Mouse (Mus musculus): ENCODE data around the gene Olfr70.

Olfr70 gene

DNA sequence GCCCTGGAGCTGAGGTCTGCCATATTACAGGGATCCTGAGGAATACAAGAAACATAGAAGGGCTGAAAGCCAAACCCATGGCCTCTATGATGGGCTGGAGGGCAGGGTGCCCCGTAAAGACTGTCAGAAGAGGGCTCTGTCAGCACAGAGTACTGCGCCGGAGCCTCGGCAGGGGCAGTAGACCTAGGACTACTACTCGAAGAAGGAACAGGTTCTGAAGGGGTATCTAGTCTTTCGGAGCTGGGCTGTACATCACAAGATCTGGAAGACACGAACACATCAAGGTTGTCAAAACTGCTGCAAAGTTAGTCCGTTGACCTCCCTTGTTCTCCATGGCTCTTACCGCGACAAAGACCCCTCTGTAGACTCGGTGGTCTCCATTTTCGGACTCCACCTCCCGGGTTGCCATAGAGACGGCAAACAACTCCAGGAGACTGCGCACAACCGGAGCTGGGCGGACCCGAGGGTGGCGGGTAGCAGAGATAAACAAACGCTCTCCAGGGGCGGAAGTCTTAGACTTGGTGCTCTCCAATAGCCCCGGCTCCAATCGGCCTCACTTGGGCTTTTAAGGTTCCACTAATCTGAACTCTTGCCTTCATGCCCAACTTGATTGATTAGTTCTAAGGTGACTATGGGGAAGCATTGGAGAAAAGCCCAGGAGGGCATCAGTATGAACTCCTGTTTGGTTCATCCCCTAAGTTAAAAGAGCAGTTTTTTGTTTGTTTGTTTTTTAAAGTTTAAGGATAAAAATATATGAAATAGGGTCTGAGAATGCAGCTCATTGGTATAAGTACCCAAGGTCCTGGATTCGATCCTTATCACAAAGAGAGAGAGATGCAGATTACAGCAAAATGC lies 47.2 kb downstream of the Olfr70 start, which contains the start of gene Spag8:
Gene Spag8, minus strand, starts transcription at position 434 of the 855 bp plus-strand sequence.
- peak; percentile 47 for DNase-seq

DNA sequence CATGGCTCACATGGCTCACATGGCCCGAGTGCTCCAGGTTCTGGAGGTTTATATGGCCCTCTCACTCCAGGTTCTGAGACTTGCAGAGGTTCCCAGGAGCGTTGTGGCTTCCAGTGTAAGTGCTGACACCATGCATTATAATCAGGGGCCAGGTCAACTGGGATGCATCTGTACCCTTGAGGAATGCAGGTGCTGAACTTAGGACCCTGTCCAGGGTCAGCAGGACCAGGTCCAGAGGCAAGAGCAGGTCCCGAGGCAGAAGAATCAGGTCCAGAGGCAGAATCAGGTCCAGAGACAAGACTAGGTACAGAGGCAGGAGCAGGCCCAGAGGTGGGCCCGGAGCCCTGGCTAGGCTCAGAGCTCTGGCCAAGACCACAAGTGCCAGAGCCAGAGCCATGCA lies 47.9 kb downstream of the Olfr70 start:
- no peak for DNase-seq

DNA sequence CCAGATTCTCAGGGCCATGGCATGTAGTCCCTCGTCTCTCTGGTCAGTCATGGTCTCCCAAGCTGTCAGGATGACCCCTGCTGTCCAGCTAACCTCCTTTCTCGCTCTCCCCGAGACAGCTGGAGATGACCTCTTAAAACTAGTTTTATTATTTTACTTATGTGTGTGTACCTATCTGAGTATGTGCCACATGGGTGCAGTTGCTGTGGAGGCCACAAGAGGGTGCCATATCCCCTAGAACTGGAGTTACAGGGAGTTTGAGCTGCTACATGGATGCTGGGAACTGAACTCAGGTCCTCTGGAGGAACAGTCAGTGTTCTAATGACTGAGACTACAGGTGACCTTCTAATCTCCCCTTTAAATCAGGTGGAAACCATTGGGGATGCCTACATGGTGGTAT lies 50.8 kb downstream of the Olfr70 start:
- no peak for DNase-seq

Measured in right cerebral cortex, postnatal 14 days (tissue).